Mouse (Mus musculus) cerebellum, adult 2 months (tissue): ENCODE results near the gene Grik4.

Source experiments
- CTCF ChIP-seq: fragments of 200-500 bp; IDR thresholded peaks from 2 replicates; pipeline ENCODE4 v1.5.1; 2011; ENCODE audit warnings: low read depth, mild to moderate bottlenecking, control low read depth, low read length, moderate library complexity, borderline replicate concordance; ENCODE audit not compliant: insufficient read depth
- POLR2A ChIP-seq: fragments of 200-500 bp; IDR thresholded peaks from 2 replicates; pipeline ENCODE4 v1.6.1; 2011; ENCODE audit warnings: low read length, control low read depth, borderline replicate concordance; ENCODE audit not compliant: insufficient read depth

- TF ChIP-seq CTCF, result no peak
- TF ChIP-seq POLR2A, result no peak
Observed at GRCm38 (mm10) chr9:42764823-42765560, 179.3 kb downstream of the Grik4 start.
